11 mouse cellular contexts compared by ENCODE assay signal in genomic region chr11:76278960-76279852, GRCm38 (mm10). TPM values are rescaled to one million over a fixed set of nuclear protein-coding genes. Genes with fewer than 3 reads are reported as not detected.
DNase-seq lines count a peak whose midpoint lies in the region; ATAC-seq and TF ChIP-seq lines count a peak whose summit lies in the region.
"Had no signal": no experiment of that assay in that cellular context is flagged by ENCODE, and none has a peak within 500 bp of the region (broad histone marks: within the 10 kb centered on the region; RNA-seq: fewer than 3 reads in every experiment).

No protein-coding gene starts in this region.

- no peak for TF ChIP-seq CTCF in midbrain, postnatal 0 days (IDR thresholded peaks at IDR 0.05)

- H3K4me1 ChIP-seq in kidney, embryonic 15.5 days, result peaks cover 11% of the 10 kb centered on the region
- H3K4me1 ChIP-seq in embryonic facial prominence, embryonic 14.5 days (ENCODE audit: control insufficient read depth, insufficient read depth, low read length), result peaks cover 23% of the 10 kb centered on the region
- H3K4me1 ChIP-seq in hindbrain, embryonic 13.5 days (replicated peaks), result peaks cover 17% of the 10 kb centered on the region
- H3K4me1 ChIP-seq in midbrain, postnatal 0 days (ENCODE audit: insufficient read depth, low read length), result no peaks in the 10 kb centered on the region
- H3K4me1 ChIP-seq in intestine, embryonic 16.5 days (ENCODE audit: control insufficient read depth, insufficient read depth, low read length), result no peaks in the 10 kb centered on the region; the same call in 1 of the 2 replicates
- H3K4me1 ChIP-seq in heart, embryonic 11.5 days (ENCODE audit: control insufficient read depth, insufficient read depth, low read length), result peaks cover 2% of the 10 kb centered on the region; the same call in 1 of the 2 replicates

- peaks cover 9% of the 10 kb centered on the region; the same call in 1 of the 2 replicates for H3K36me3 ChIP-seq in kidney, embryonic 15.5 days
- H3K36me3 ChIP-seq in embryonic facial prominence, embryonic 14.5 days (ENCODE audit: control insufficient read depth, insufficient read depth, low read length), result peaks cover 21% of the 10 kb centered on the region
- peaks cover 13% of the 10 kb centered on the region for H3K36me3 ChIP-seq in hindbrain, embryonic 13.5 days
- H3K36me3 ChIP-seq in midbrain, postnatal 0 days (ENCODE audit: insufficient read depth, low read length), result no peaks in the 10 kb centered on the region
- no peaks in the 10 kb centered on the region for H3K36me3 ChIP-seq in intestine, embryonic 16.5 days (ENCODE audit: control insufficient read depth, insufficient read depth, low read length)
- H3K36me3 ChIP-seq in heart, embryonic 11.5 days (ENCODE audit: control insufficient read depth, insufficient read depth, low read length), result peaks cover 4% of the 10 kb centered on the region; the same call in 1 of the 2 replicates

- no peak for DNase-seq in kidney, adult 9 months
- peak; percentile 80 for DNase-seq in embryonic facial prominence, embryonic 14.5 days (ENCODE audit: low spot score)
- peak; percentile 67 for DNase-seq in midbrain, postnatal 0 days (ENCODE audit: low spot score)
- DNase-seq in embryo, embryonic 9.5 days (ENCODE audit: extremely low spot score), result no peak
- DNase-seq: heart, adult 2 months had no signal

- H3K27ac ChIP-seq in kidney, embryonic 15.5 days, result peak overlapping the region; percentile 61
- peak overlapping the region; percentile 77 for H3K27ac ChIP-seq in embryonic facial prominence, embryonic 14.5 days (replicated peaks; ENCODE audit: low read depth, low read length)
- peak overlapping the region; percentile 63 for H3K27ac ChIP-seq in hindbrain, embryonic 13.5 days
- H3K27ac ChIP-seq in midbrain, postnatal 0 days (ENCODE audit: low read depth, low read length), result peak overlapping the region; percentile 48
- H3K27ac ChIP-seq in intestine, embryonic 16.5 days (ENCODE audit: low read length), result no peak overlapping the region
- no peak overlapping the region for H3K27ac ChIP-seq in heart, embryonic 11.5 days (ENCODE audit: low read depth, low read length)
- H3K27ac ChIP-seq: heart, adult 2 months; neural tube, embryonic 12.5 days had no signal

- no peaks in the 10 kb centered on the region for H3K27me3 ChIP-seq in kidney, embryonic 15.5 days
- no peaks in the 10 kb centered on the region for H3K27me3 ChIP-seq in embryonic facial prominence, embryonic 14.5 days (replicated peaks; ENCODE audit: control insufficient read depth, insufficient read depth, low read length)
- no peaks in the 10 kb centered on the region for H3K27me3 ChIP-seq in hindbrain, embryonic 13.5 days
- H3K27me3 ChIP-seq in midbrain, postnatal 0 days (ENCODE audit: insufficient read depth, low read length), result no peaks in the 10 kb centered on the region
- no peaks in the 10 kb centered on the region for H3K27me3 ChIP-seq in intestine, embryonic 16.5 days (replicated peaks; ENCODE audit: control insufficient read depth, insufficient read depth, low read length)
- H3K27me3 ChIP-seq in heart, embryonic 11.5 days (ENCODE audit: control insufficient read depth, insufficient read depth, low read length), result no peaks in the 10 kb centered on the region
- H3K27me3 ChIP-seq: neural tube, embryonic 12.5 days had no signal

- no peak overlapping the region for H3K4me3 ChIP-seq in kidney, embryonic 15.5 days (replicated peaks)
- no peak overlapping the region for H3K4me3 ChIP-seq in embryonic facial prominence, embryonic 14.5 days (ENCODE audit: low read depth, low read length)
- H3K4me3 ChIP-seq in hindbrain, embryonic 13.5 days, result no peak overlapping the region
- H3K4me3 ChIP-seq in midbrain, postnatal 0 days (ENCODE audit: low read depth, low read length), result no peak overlapping the region
- H3K4me3 ChIP-seq in intestine, embryonic 16.5 days (ENCODE audit: low read length), result no peak overlapping the region
- H3K4me3 ChIP-seq in heart, embryonic 11.5 days (ENCODE audit: low read depth, low read length), result no peak overlapping the region
- H3K4me3 ChIP-seq: heart, adult 2 months; neural tube, embryonic 12.5 days had no signal

- 52% methylated on average over 14 of the region's 14 CpGs for WGBS in kidney, embryonic 15.5 days
- 40% methylated on average over 14 of the region's 14 CpGs for WGBS in embryonic facial prominence, embryonic 14.5 days
- WGBS in hindbrain, embryonic 13.5 days, result 66% methylated on average over 14 of the region's 14 CpGs
- WGBS in midbrain, postnatal 0 days, result 53% methylated on average over 14 of the region's 14 CpGs
- 68% methylated on average over 14 of the region's 14 CpGs for WGBS in intestine, embryonic 16.5 days
- 64% methylated on average over 14 of the region's 14 CpGs for WGBS in heart, embryonic 11.5 days (ENCODE audit: insufficient replicate concordance)

- H3K9me3 ChIP-seq in kidney, embryonic 15.5 days (replicated peaks), result 0 out of 2 replicates have a peak, but pooled peaks cover 4% of the 10 kb centered on the region
- H3K9me3 ChIP-seq in embryonic facial prominence, embryonic 14.5 days (ENCODE audit: control insufficient read depth, low read length), result no peaks in the 10 kb centered on the region
- 0 out of 2 replicates have a peak, but pooled peaks cover 2% of the 10 kb centered on the region for H3K9me3 ChIP-seq in hindbrain, embryonic 13.5 days
- no peaks in the 10 kb centered on the region for H3K9me3 ChIP-seq in midbrain, postnatal 0 days (ENCODE audit: low read length)
- no peaks in the 10 kb centered on the region for H3K9me3 ChIP-seq in intestine, embryonic 16.5 days (ENCODE audit: control insufficient read depth, low read length)
- H3K9me3 ChIP-seq in heart, embryonic 11.5 days (replicated peaks; ENCODE audit: control insufficient read depth, low read length), result no peaks in the 10 kb centered on the region
- H3K9me3 ChIP-seq: neural tube, embryonic 12.5 days had no signal

- H3K4me2 ChIP-seq in kidney, embryonic 15.5 days, result no peak overlapping the region
- no peak overlapping the region for H3K4me2 ChIP-seq in embryonic facial prominence, embryonic 14.5 days (ENCODE audit: low read depth, low read length)
- no peak overlapping the region for H3K4me2 ChIP-seq in hindbrain, embryonic 13.5 days
- no peak overlapping the region for H3K4me2 ChIP-seq in midbrain, postnatal 0 days (ENCODE audit: low read depth, low read length, poor library complexity, severe bottlenecking)
- no peak overlapping the region for H3K4me2 ChIP-seq in intestine, embryonic 16.5 days (ENCODE audit: low read depth, low read length)
- no peak overlapping the region for H3K4me2 ChIP-seq in heart, embryonic 11.5 days
- H3K4me2 ChIP-seq: neural tube, embryonic 12.5 days had no signal

- no peak overlapping the region for H3K9ac ChIP-seq in kidney, embryonic 15.5 days
- 0 out of 2 replicates have a peak overlapping the region, but pooled peaks have one; percentile 15 for H3K9ac ChIP-seq in embryonic facial prominence, embryonic 14.5 days (ENCODE audit: low read depth, low read length)
- H3K9ac ChIP-seq in hindbrain, embryonic 13.5 days, result peak overlapping the region; percentile 36; the same call in 1 of the 2 replicates
- no peak overlapping the region for H3K9ac ChIP-seq in midbrain, postnatal 0 days (replicated peaks; ENCODE audit: low read length, poor library complexity, severe bottlenecking)
- H3K9ac ChIP-seq in intestine, embryonic 16.5 days (ENCODE audit: low read depth, low read length), result no peak overlapping the region
- no peak overlapping the region for H3K9ac ChIP-seq in heart, embryonic 11.5 days (ENCODE audit: low read depth, low read length)
- H3K9ac ChIP-seq: neural tube, embryonic 12.5 days had no signal

- no peak for ATAC-seq in kidney, embryonic 15.5 days (replicated peaks; ENCODE audit: low FRiP score)
- peak; percentile 64 for ATAC-seq in embryonic facial prominence, embryonic 14.5 days (ENCODE audit: low read depth)
- no peak for ATAC-seq in hindbrain, embryonic 13.5 days (ENCODE audit: low FRiP score)
- ATAC-seq in midbrain, postnatal 0 days (ENCODE audit: low FRiP score), result no peak
- ATAC-seq in intestine, embryonic 16.5 days, result no peak
- no peak for ATAC-seq in heart, embryonic 11.5 days (replicated peaks; ENCODE audit: insufficient number of reproducible peaks, low FRiP score, low TSS enrichment)
- ATAC-seq: CD4-positive, CD25-positive, alpha-beta regulatory T cell, adult 4 months had no signal

RNA-seq across cellular contexts. Expression of gene Glod4, which starts 35.7 kb away (rescaled TPM):
- polyA plus RNA-seq in kidney, embryonic 15.5 days (2015; fragmentation: Nextera tagmentation; extraction: Ambion mirVana), result 141 and 144 TPM in 2 replicates
- 129 and 133 TPM in 2 replicates for polyA plus RNA-seq in embryonic facial prominence, embryonic 14.5 days (2014; fragmentation: Nextera tagmentation; extraction: Ambion mirVana)
- 121 and 124 TPM in 2 replicates for polyA plus RNA-seq in hindbrain, embryonic 13.5 days (2015; fragmentation: Nextera tagmentation; extraction: Ambion mirVana)
- 63.5 and 80.0 TPM in 2 replicates for total RNA-seq in midbrain, postnatal 0 days (2014; rRNA removed)
- 116 and 123 TPM in 2 replicates for polyA plus RNA-seq in midbrain, postnatal 0 days (2015; fragmentation: Nextera tagmentation; extraction: Ambion mirVana)
- 119 and 129 TPM in 2 replicates for polyA plus RNA-seq in intestine, embryonic 16.5 days (2015; fragmentation: Nextera tagmentation; extraction: Ambion mirVana)
- 128 TPM in 2 replicates for polyA plus RNA-seq in heart, embryonic 11.5 days (2014; fragmentation: Nextera tagmentation; extraction: Ambion mirVana)

RNA-seq across cellular contexts. Expression of gene Mrm3, which starts 35.7 kb away (rescaled TPM):
- polyA plus RNA-seq in kidney, embryonic 15.5 days (2015; fragmentation: Nextera tagmentation; extraction: Ambion mirVana), result 25.7 and 26.3 TPM in 2 replicates
- polyA plus RNA-seq in embryonic facial prominence, embryonic 14.5 days (2014; fragmentation: Nextera tagmentation; extraction: Ambion mirVana), result 21.1 and 23.8 TPM in 2 replicates
- polyA plus RNA-seq in hindbrain, embryonic 13.5 days (2015; fragmentation: Nextera tagmentation; extraction: Ambion mirVana), result 20.0 and 20.4 TPM in 2 replicates
- total RNA-seq in midbrain, postnatal 0 days (2014; rRNA removed), result 13.6 and 15.3 TPM in 2 replicates
- polyA plus RNA-seq in midbrain, postnatal 0 days (2015; fragmentation: Nextera tagmentation; extraction: Ambion mirVana), result 23.6 and 26.0 TPM in 2 replicates
- polyA plus RNA-seq in intestine, embryonic 16.5 days (2015; fragmentation: Nextera tagmentation; extraction: Ambion mirVana), result 22.9 and 29.2 TPM in 2 replicates
- polyA plus RNA-seq in heart, embryonic 11.5 days (2014; fragmentation: Nextera tagmentation; extraction: Ambion mirVana), result 21.1 and 21.6 TPM in 2 replicates

Comparison
In these comparisons a context has a peak if more than half of its experiments do, and no peak if none do; other contexts are left out.
1. H3K27ac ChIP-seq: peak in kidney, embryonic 15.5 days (single experiment), embryonic facial prominence, embryonic 14.5 days (single experiment), hindbrain, embryonic 13.5 days (single experiment) and midbrain, postnatal 0 days (single experiment); none in intestine, embryonic 16.5 days (single experiment) and heart, embryonic 11.5 days (single experiment).
2. H3K9ac ChIP-seq: peak in embryonic facial prominence, embryonic 14.5 days (single experiment) and hindbrain, embryonic 13.5 days (single experiment); none in kidney, embryonic 15.5 days (single experiment), midbrain, postnatal 0 days (single experiment), intestine, embryonic 16.5 days (single experiment) and heart, embryonic 11.5 days (single experiment).
3. DNase-seq: peak in embryonic facial prominence, embryonic 14.5 days (single experiment) and midbrain, postnatal 0 days (single experiment); none in kidney, adult 9 months (single experiment) and embryo, embryonic 9.5 days (single experiment).